Mouse (Mus musculus) intestine, postnatal 0 days (tissue): ENCODE results near the gene C2cd4c. TPM values are rescaled to one million over a fixed set of nuclear protein-coding genes. Genes with fewer than 3 reads are reported as not detected.

ENCODE experiments used
- ATAC-seq: fragments of 200-750 bp; cut with Nextera tagmentation; 2 replicates; pipeline ENCODE4 v1.8.0; 2017; ENCODE audit warnings: mild to moderate bottlenecking, moderate TSS enrichment, moderate library complexity
- H3K27ac ChIP-seq: fragments of 300-500 bp; sonication (generic); 2 replicates; pipeline ENCODE4 v1.5.1; 2014; ENCODE audit warnings: mild to moderate bottlenecking, low read depth, low read length, moderate library complexity
- H3K27me3 ChIP-seq: fragments of 300-500 bp; sonication (generic); replicated peaks from 2 replicates; pipeline ENCODE4 v1.6.1; 2014; ENCODE audit warnings: low read length, mixed read lengths; ENCODE audit not compliant: control insufficient read depth, insufficient read depth
- H3K36me3 ChIP-seq: fragments of 300-500 bp; sonication (generic); 2 replicates; pipeline ENCODE4 v1.6.1; 2014; ENCODE audit warnings: mild to moderate bottlenecking, moderate library complexity; ENCODE audit not compliant: control insufficient read depth, insufficient read depth
- H3K4me1 ChIP-seq: fragments of 300-500 bp; sonication (generic); replicated peaks from 2 replicates; pipeline ENCODE4 v1.6.1; 2014; ENCODE audit warnings: antibody characterized with exemption, low read length, mixed read lengths; ENCODE audit not compliant: control insufficient read depth, insufficient read depth
- H3K4me2 ChIP-seq: fragments of 300-500 bp; sonication (generic); replicated peaks from 2 replicates; pipeline ENCODE4 v1.6.1; 2014; ENCODE audit warnings: low read depth, mild to moderate bottlenecking, moderate library complexity
- H3K4me3 ChIP-seq: fragments of 300-500 bp; sonication (generic); 2 replicates; pipeline ENCODE4 v1.5.1; 2014; ENCODE audit warnings: low read depth, low read length
- H3K9ac ChIP-seq: fragments of 300-500 bp; sonication (generic); 2 replicates; pipeline ENCODE4 v1.6.1; 2014; ENCODE audit warnings: mild to moderate bottlenecking, low read depth, low read length
- H3K9me3 ChIP-seq: fragments of 300-500 bp; sonication (generic); 2 replicates; pipeline ENCODE4 v1.6.1; 2016; ENCODE audit warnings: mixed run types; ENCODE audit not compliant: control insufficient read depth
- CTCF ChIP-seq: sonication (generic); IDR thresholded peaks from 2 replicates; pipeline ENCODE4 v1.5.1; 2016; ENCODE audit warnings: low read depth, mild to moderate bottlenecking, control low read depth, antibody characterized with exemption, moderate library complexity
- WGBS: fragments of 180-500 bp; shearing (Covaris S2); extraction: QIAGEN DNeasy Blood & Tissue Kit; methylation state at CpG from one replicate; pipeline ENCODE4 v1.1.7; 2014; 5-methylcytosine and 5-hydroxymethylcytosine counted together
- polyA plus RNA-seq: library from polyadenylated mRNA; unstranded; fragments of >200 nt; fragmentation: Nextera tagmentation; extraction: Ambion mirVana; gene quantifications from 2 replicates; pipeline ENCODE4 v1.2.1, GENCODE M21; 2015

C2cd4c gene
- polyA plus RNA-seq, 1 experiment from 2014 or later, result 0.05 TPM

DNA sequence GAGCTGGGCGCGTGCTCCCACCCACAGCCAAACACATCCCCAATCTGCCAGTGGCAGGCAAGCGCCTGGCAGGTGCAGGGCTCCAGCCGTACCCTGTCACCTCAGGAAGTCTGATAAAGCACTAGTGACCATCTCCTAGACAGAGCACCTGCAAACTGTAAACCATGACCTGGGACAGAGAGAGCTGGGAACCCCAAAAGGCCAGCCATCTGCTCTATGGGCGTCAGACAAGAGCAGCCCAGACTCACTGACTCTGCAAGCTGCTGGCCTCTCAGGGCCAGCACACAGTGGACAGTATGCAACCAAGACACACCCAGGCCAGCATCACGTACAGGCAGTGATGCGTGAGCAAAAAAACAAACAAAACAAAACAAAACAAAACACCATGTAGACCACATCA lies 34.9 kb downstream of the C2cd4c start:
- no peak for ATAC-seq
- no peaks in the 10 kb centered on the region for H3K36me3 ChIP-seq
- no peaks in the 10 kb centered on the region for H3K27me3 ChIP-seq
- no peak overlapping the region for H3K4me2 ChIP-seq
- 73% methylated on average over 7 of the region's 7 CpGs for WGBS
- H3K9ac ChIP-seq, result no peak overlapping the region
- no peak for TF ChIP-seq CTCF
- H3K4me3 ChIP-seq, result no peak overlapping the region
- no peaks in the 10 kb centered on the region for H3K4me1 ChIP-seq
- no peaks in the 10 kb centered on the region for H3K9me3 ChIP-seq
- no peak overlapping the region for H3K27ac ChIP-seq

DNA sequence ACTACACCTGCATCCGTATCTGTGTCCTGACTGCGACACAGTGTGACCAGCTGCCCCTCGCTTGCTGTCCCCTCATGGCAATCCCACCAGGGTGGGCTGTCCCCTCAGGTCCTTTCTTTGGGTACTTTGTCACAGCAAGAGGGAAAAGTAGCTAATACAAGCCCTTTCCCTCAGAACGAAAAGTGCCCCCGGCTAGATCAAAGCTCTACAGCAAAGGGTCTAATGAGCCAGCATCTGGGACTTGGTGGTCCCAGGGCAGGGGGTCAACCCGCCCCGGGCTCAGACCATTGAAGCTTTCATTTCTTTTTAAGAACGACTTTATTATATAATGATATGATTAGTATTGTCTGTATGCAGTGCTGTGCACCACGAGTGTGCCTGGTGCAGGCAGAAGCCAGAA lies 35.5 kb downstream of the C2cd4c start:
- TF ChIP-seq CTCF, result no peak
- no peaks in the 10 kb centered on the region for H3K4me1 ChIP-seq
- H3K27me3 ChIP-seq, result no peaks in the 10 kb centered on the region
- H3K4me3 ChIP-seq, result no peak overlapping the region
- H3K27ac ChIP-seq, result no peak overlapping the region
- H3K9ac ChIP-seq, result no peak overlapping the region
- no peaks in the 10 kb centered on the region for H3K9me3 ChIP-seq
- WGBS, result 80% methylated on average over 9 of the region's 9 CpGs
- no peak overlapping the region for H3K4me2 ChIP-seq
- no peaks in the 10 kb centered on the region for H3K36me3 ChIP-seq
- ATAC-seq, result no peak

DNA sequence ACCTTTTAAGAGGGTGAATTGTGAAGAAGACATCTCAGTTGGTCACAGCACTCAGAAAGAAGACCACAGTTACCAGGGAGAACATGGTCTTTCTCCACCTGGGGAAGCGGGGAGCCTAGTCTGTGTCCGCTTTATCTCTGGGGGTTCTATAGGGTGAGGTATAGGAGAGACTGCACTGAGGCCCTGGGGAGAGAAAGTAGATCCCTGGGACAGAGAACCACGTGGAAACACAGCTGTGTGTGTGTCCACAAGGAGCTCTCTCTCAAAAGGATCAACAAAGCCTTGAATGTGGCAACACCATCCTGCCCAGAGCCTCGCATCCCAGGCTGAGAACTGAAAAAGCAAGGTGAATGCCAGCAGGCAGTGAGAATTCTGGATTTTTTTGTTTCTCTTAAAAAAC lies 36.4 kb downstream of the C2cd4c start:
- no peaks in the 10 kb centered on the region for H3K36me3 ChIP-seq
- TF ChIP-seq CTCF, result no peak
- no peak overlapping the region for H3K27ac ChIP-seq
- no peaks in the 10 kb centered on the region for H3K9me3 ChIP-seq
- no peaks in the 10 kb centered on the region for H3K4me1 ChIP-seq
- no peak overlapping the region for H3K9ac ChIP-seq
- H3K27me3 ChIP-seq, result no peaks in the 10 kb centered on the region
- 73% methylated on average over 4 of the region's 4 CpGs for WGBS
- H3K4me2 ChIP-seq, result no peak overlapping the region
- no peak for ATAC-seq
- H3K4me3 ChIP-seq, result no peak overlapping the region

DNA sequence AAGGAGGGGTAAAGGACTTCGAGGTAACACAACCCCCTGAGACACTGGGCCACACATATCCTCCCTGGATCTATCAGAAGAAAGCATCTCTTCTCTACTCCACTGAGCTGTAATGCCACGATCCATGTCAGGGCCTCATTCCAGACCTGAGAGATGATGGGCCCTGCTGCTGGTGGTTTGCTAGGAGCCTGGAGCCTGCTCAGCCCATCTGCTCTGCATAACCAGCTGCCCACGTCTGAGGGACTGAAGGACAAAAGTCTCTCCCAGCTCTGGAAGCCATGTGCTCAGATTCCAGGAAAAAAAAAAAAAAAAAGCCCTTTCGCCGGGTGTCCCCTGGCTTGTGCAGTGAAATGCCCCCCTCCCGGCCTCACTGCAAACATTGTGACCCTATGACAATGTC lies 38.1 kb downstream of the C2cd4c start:
- Histone ChIP-seq H3K9ac (no peak overlapping the region), H3K27me3 (no peaks in the 10 kb centered on the region), H3K4me3 (no peak overlapping the region), H3K36me3 (no peaks in the 10 kb centered on the region), H3K4me1 (no peaks in the 10 kb centered on the region), H3K4me2 (no peak overlapping the region), H3K27ac (no peak overlapping the region), H3K9me3 (no peaks in the 10 kb centered on the region)
- no peak for ATAC-seq
- no peak for TF ChIP-seq CTCF
- 70% methylated on average over 6 of the region's 6 CpGs for WGBS

DNA sequence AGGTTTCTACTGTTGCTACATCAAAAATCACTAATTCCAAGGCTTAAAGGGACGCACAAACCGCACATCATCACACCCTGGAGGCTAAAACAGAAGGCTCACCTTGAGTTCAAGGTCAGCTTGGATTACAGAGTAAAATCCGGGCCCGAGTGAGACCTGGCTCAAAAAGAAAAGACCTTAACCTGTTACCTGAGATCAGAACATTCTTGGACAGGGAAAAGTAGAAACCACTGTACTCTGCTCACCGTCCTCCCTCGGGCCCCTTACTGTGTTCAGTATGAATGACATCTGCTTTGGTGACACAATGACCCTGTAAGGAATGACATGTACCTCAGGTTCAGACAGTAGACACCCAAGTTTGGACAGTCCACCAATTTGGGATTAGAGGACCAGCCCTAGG lies 39.0 kb downstream of the C2cd4c start:
- Histone ChIP-seq H3K36me3 (no peaks in the 10 kb centered on the region), H3K4me3 (no peak overlapping the region), H3K4me1 (no peaks in the 10 kb centered on the region), H3K4me2 (no peak overlapping the region), H3K9me3 (no peaks in the 10 kb centered on the region), H3K9ac (no peak overlapping the region), H3K27ac (no peak overlapping the region), H3K27me3 (no peaks in the 10 kb centered on the region)
- TF ChIP-seq CTCF, result no peak
- WGBS, result 86% methylated on average over 6 of the region's 6 CpGs
- no peak for ATAC-seq

DNA sequence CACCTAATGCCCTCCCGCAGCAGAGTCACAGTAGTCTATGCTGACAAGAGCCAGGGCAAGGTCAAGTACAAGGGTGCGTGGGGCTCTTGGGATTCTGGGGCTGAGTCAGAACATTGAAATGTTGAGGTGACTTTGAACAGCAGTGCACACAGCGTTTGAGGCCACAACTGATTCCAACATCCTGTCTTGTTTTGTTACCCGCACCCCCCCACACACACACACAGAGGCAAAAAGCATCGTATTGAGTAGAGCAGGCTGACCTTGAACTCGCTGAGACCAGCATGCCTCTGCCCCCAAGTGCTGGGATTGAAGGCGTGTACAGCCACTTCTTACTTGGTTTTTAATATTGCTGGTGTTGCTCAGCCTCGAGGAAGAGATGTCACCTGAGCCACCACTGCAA lies 39.5 kb downstream of the C2cd4c start:
- H3K4me1 ChIP-seq, result no peaks in the 10 kb centered on the region
- ATAC-seq, result no peak
- H3K36me3 ChIP-seq, result no peaks in the 10 kb centered on the region
- H3K4me3 ChIP-seq, result no peak overlapping the region
- H3K4me2 ChIP-seq, result no peak overlapping the region
- H3K27ac ChIP-seq, result no peak overlapping the region
- H3K9ac ChIP-seq, result no peak overlapping the region
- TF ChIP-seq CTCF, result no peak
- no peaks in the 10 kb centered on the region for H3K9me3 ChIP-seq
- no peaks in the 10 kb centered on the region for H3K27me3 ChIP-seq
- 77% methylated on average over 8 of the region's 8 CpGs for WGBS

DNA sequence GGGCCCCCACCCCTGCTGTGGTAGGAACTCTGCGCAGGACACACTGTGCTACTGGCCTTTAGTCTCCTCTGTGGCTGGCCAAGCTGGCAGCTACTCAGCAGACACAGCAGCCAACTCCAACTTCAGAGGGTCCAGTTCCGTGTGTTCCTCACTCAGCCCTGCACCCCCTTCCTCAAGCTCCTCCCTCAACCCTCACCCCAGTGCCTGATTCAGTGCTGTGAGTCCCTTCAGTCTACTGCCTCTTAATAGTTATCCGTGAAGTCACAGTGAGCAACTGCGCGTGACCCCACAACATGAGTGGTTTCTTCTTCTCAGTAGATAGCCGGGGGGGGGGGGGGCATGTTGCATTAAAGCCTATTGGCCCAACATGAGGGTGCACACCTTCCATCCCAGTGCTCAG lies 40.2 kb downstream of the C2cd4c start:
- H3K27ac ChIP-seq, result no peak overlapping the region
- no peaks in the 10 kb centered on the region for H3K36me3 ChIP-seq
- ATAC-seq, result no peak
- H3K4me2 ChIP-seq, result no peak overlapping the region
- H3K9ac ChIP-seq, result no peak overlapping the region
- no peaks in the 10 kb centered on the region for H3K9me3 ChIP-seq
- H3K4me3 ChIP-seq, result no peak overlapping the region
- no peak for TF ChIP-seq CTCF
- 87% methylated on average over 6 of the region's 6 CpGs for WGBS
- H3K4me1 ChIP-seq, result no peaks in the 10 kb centered on the region
- H3K27me3 ChIP-seq, result no peaks in the 10 kb centered on the region
